Mouse (Mus musculus): ENCODE measurements at regions not wholly inside any gene's neighbourhood (a gene's known extent, or its start where the extent isn't known, plus 50 kb on each side); places are given as distances from the start of the nearest gene placed in this dataset.
A peak's percentile ranks its signal among the peaks of the same experiment; 100 is the strongest.
"Not testable (repeated sequence)": the region's sequence is repeated elsewhere in the genome, so short reads cannot be mapped to it uniquely, and the experiment has no call there.

DNA sequence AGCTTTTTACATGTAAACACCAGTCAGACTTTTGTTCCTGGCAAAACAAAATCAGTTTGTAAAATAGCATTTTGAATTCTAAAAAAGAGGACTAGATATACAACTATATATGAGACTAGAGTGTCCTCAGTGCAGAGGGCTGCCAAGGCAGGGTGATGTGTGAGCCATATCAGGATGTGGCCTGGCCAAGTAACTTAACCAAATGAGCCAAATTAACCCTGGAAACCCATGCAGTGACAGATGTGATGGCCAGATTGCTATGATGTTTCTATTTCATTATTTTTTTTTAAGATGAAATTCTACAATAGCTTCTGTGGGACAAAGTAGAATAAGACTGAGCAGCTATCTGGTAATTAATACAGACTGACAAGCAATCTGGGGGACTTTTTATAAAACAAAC is 181.8 kb downstream of the Nova1 start:
- Histone ChIP-seq H3K9me3 (no peaks in the 10 kb centered on the region), H3K4me1 (replicated peaks) (peaks cover 28% of the 10 kb centered on the region)
- ATAC-seq = no peak

GRCm38 (mm10) chr12:46635125-46635772 is 183.5 kb downstream of the Nova1 start:
- Histone ChIP-seq H3K9ac (replicated peaks) (no peak overlapping the region), H3K27me3 (no peaks in the 10 kb centered on the region), H3K9me3 (no peaks in the 10 kb centered on the region), H3K27ac (peak overlapping the region; percentile 51), H3K4me1 (replicated peaks) (peaks cover 28% of the 10 kb centered on the region), H3K4me2 (replicated peaks) (no peak overlapping the region), H3K36me3 (no peaks in the 10 kb centered on the region), H3K4me3 (replicated peaks) (no peak overlapping the region)
- ATAC-seq = peak; percentile 91
- WGBS = 6% methylated on average over 6 of the region's 6 CpGs

More for the DNA sequence above, 181.8 kb downstream of the Nova1 start:
- Histone ChIP-seq H3K4me2 (replicated peaks) (no peak overlapping the region), H3K9ac (replicated peaks) (no peak overlapping the region), H3K4me3 (replicated peaks) (no peak overlapping the region), H3K27ac (no peak overlapping the region; the same call in 1 of the 2 replicates), H3K36me3 (no peaks in the 10 kb centered on the region), H3K27me3 (no peaks in the 10 kb centered on the region)

DNA sequence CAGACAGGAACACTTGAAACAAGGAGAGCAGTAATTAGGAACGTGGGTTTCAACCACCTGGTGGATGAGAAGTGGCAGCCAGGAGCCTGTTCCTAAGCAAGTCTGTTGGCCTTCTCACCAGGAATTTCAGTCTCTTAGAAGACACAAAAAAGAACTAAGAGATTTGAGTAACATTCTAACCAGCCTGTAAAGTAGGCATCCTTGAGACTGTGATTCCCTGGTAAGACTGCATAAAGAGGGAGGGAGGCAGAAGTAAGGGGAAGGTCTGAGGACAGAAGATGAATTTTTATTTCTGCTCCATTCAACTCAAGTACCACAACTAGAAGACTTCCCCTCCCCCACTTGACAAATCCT is 184.0 kb downstream of the Nova1 start:
- WGBS = 32% methylated on average over 1 of the region's 1 CpGs
- H3K9ac ChIP-seq (replicated peaks) = no peak overlapping the region
- H3K27me3 ChIP-seq = no peaks in the 10 kb centered on the region
- no peaks in the 10 kb centered on the region for H3K36me3 ChIP-seq
- no peak overlapping the region for H3K4me2 ChIP-seq (replicated peaks)
- ATAC-seq = no peak; the same call in 1 of the 2 replicates
- H3K4me3 ChIP-seq (replicated peaks) = no peak overlapping the region
- H3K9me3 ChIP-seq = no peaks in the 10 kb centered on the region
- H3K4me1 ChIP-seq (replicated peaks) = peaks cover 28% of the 10 kb centered on the region
- peak overlapping the region; percentile 74 for H3K27ac ChIP-seq

GRCm38 (mm10) chr12:46632384-46632783 is 186.3 kb downstream of the Nova1 start:
- not testable (repeated sequence) for H3K36me3 ChIP-seq; H3K9ac ChIP-seq (replicated peaks); H3K9me3 ChIP-seq; H3K4me2 ChIP-seq (replicated peaks); H3K27me3 ChIP-seq; ATAC-seq; H3K4me3 ChIP-seq (replicated peaks); H3K27ac ChIP-seq
- peaks cover 26% of the 10 kb centered on the region for H3K4me1 ChIP-seq (replicated peaks)

DNA sequence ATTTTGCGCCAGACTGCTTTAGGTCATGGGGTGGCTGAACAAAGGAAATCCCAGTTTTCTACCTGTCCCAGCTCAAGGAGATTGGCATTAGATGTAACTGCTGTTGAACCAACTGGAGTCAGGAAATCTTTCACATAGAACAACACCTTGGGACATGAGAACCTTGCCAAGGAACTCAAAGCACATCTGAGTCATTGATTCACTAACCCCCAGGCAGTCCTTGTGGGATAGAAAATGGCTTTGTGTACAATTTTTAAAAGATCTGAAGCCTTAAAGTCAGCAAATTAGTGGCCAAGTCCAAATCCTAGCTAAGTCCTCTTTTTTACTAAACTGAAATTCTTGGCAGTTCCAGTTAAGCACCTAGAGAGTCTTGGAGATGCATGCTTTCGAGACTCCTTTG is 191.4 kb downstream of the Nova1 start:
- 91% methylated on average over 2 of the region's 2 CpGs for WGBS
- no peak overlapping the region for H3K27ac ChIP-seq
- H3K36me3 ChIP-seq = no peaks in the 10 kb centered on the region
- no peaks in the 10 kb centered on the region for H3K9me3 ChIP-seq
- H3K4me1 ChIP-seq (replicated peaks) = no peaks in the 10 kb centered on the region
- no peak overlapping the region for H3K9ac ChIP-seq (replicated peaks)
- ATAC-seq = no peak
- no peak overlapping the region for H3K4me3 ChIP-seq (replicated peaks)
- H3K4me2 ChIP-seq (replicated peaks) = no peak overlapping the region
- no peaks in the 10 kb centered on the region for H3K27me3 ChIP-seq

DNA sequence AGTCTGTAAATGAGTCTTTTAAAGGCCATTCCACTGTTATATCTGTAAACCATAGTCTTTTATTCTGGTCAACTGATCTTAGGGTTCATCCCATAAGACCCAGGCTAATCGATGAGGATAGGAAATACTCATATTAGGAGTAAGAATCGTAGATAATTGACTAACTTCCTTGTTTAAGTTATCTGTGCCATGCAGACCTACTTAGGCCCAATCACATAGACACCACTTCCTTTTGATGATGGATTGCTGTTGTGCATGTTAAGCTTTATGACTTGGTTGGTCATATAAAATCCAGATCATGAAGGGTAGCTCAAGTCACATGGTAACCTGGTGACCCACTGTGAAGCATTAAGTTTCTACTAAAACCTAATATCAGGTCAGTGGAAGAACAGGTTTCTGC is 207.3 kb downstream of the Nova1 start:
- WGBS = 94% methylated on average over 2 of the region's 2 CpGs
- H3K4me1 ChIP-seq (replicated peaks) = peaks cover 20% of the 10 kb centered on the region
- H3K4me2 ChIP-seq (replicated peaks) = no peak overlapping the region

GRCm38 (mm10) chr12:46609580-46610311 is 209.0 kb downstream of the Nova1 start:
- Histone ChIP-seq H3K36me3 (no peaks in the 10 kb centered on the region), H3K4me2 (replicated peaks) (no peak overlapping the region), H3K4me3 (replicated peaks) (no peak overlapping the region), H3K9me3 (no peaks in the 10 kb centered on the region), H3K27me3 (no peaks in the 10 kb centered on the region), H3K9ac (replicated peaks) (no peak overlapping the region), H3K27ac (peak overlapping the region; percentile 25; the same call in 1 of the 2 replicates), H3K4me1 (replicated peaks) (peaks cover 20% of the 10 kb centered on the region)
- ATAC-seq = peak; percentile 91
- WGBS = 21% methylated on average over 12 of the region's 12 CpGs

More for the DNA sequence above, 207.3 kb downstream of the Nova1 start:
- Histone ChIP-seq H3K4me3 (replicated peaks) (no peak overlapping the region), H3K36me3 (no peaks in the 10 kb centered on the region), H3K27ac (no peak overlapping the region), H3K9me3 (no peaks in the 10 kb centered on the region), H3K9ac (replicated peaks) (no peak overlapping the region), H3K27me3 (no peaks in the 10 kb centered on the region)
- no peak for ATAC-seq

DNA sequence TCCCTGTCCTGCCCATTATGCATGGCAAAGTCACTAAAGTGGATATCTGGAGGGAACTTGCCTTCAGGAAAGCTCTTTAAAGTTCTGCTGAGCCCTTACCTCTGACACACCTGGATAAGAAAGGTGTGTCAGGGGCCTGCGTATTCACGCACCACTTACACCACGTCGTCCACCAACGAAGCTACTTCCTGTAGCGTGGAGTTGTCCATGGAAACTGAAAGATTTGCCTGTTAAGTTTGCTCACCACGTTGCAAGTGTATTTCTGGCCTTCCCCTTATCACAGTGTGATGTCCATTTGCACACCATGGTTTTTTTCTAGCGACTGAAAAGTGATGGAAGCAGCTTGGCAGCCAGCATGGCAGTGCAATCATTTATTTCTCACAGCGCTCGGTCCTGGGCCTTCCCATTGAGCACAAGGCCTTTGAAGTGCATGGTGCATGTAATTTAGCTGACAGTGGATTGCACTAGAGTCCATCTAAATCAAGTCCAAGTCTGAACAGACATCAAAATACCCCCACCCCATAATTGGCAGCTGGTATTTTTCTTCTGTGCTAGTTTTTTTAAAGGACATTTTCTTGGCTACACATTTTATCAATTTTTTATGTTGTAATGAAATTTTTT is 210.3 kb downstream of the Nova1 start:
- H3K4me2 ChIP-seq (replicated peaks) = no peak overlapping the region
- H3K4me3 ChIP-seq (replicated peaks) = no peak overlapping the region
- 42% methylated on average over 10 of the region's 10 CpGs for WGBS
- no peak overlapping the region for H3K9ac ChIP-seq (replicated peaks)
- peak overlapping the region; percentile 9; the same call in 1 of the 2 replicates for H3K27ac ChIP-seq
- ATAC-seq = peak; percentile 87
- no peaks in the 10 kb centered on the region for H3K27me3 ChIP-seq
- H3K4me1 ChIP-seq (replicated peaks) = peaks cover 20% of the 10 kb centered on the region
- H3K9me3 ChIP-seq = no peaks in the 10 kb centered on the region
- no peaks in the 10 kb centered on the region for H3K36me3 ChIP-seq

- Histone ChIP-seq H3K9me3 (no peaks in the 10 kb centered on the region), H3K4me3 (replicated peaks) (no peak overlapping the region), H3K4me2 (replicated peaks) (no peak overlapping the region), H3K4me1 (replicated peaks) (peaks cover 9% of the 10 kb centered on the region), H3K36me3 (no peaks in the 10 kb centered on the region), H3K27me3 (no peaks in the 10 kb centered on the region), H3K27ac (no peak overlapping the region), H3K9ac (replicated peaks) (no peak overlapping the region)
- ATAC-seq = peak; percentile 53; the same call in 1 of the 2 replicates
- WGBS = 9% methylated on average over 4 of the region's 4 CpGs
Observed at GRCm38 (mm10) chr12:46597200-46597599, 221.5 kb downstream of the Nova1 start.

DNA sequence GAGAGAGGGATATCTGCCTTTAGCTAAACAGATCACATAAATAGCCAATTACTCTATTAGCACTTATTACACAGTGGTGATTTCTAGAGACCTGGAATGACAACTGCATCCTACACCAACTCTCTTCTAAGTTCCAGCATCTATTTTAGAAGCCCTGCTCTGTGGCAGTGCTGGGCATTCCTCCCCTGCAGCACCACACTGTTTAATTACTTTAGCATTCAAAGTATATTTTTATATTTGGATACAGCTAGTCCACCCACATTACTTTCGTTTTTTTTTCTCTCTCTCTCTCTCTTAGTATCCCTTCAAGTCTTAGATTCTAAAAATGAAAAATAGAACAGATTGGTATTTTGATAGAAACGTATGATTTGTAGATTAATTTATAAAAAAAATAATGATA is 250.1 kb downstream of the Nova1 start:
- Histone ChIP-seq H3K27ac (no peak overlapping the region), H3K36me3 (no peaks in the 10 kb centered on the region), H3K9me3 (no peaks in the 10 kb centered on the region), H3K4me1 (replicated peaks) (peaks cover 8% of the 10 kb centered on the region), H3K4me2 (replicated peaks) (no peak overlapping the region), H3K4me3 (replicated peaks) (no peak overlapping the region), H3K9ac (replicated peaks) (no peak overlapping the region), H3K27me3 (no peaks in the 10 kb centered on the region)
- ATAC-seq = no peak
- WGBS = 86% methylated on average over 2 of the region's 2 CpGs

DNA sequence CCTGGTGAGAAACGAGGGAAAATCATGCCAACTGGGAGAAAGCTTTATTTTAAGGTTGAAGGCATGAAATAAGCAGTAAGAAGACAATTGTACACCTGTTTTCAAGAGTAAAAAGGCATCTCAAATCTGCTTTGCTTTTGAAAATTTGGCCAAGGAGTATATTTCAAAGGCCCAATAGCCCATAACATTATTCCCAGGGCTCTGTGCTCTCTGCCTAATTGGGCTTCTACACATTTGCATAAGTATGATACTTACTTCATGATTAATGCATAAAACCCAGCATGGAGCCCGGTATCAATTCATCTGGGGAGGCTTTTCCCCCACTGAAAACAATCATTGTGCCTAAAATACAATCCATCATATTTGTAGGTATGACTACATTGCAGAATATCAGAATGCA is 252.4 kb downstream of the Nova1 start:
- ATAC-seq = no peak

GRCm38 (mm10) chr12:46520942-46521341 is 297.8 kb downstream of the Nova1 start:
- Histone ChIP-seq H3K4me2 (replicated peaks) (no peak overlapping the region), H3K4me1 (replicated peaks) (0 out of 2 replicates have a peak, but pooled peaks cover 4% of the 10 kb centered on the region), H3K36me3 (no peaks in the 10 kb centered on the region), H3K9ac (replicated peaks) (no peak overlapping the region), H3K9me3 (0 out of 2 replicates have a peak, but pooled peaks cover 3% of the 10 kb centered on the region), H3K27ac (no peak overlapping the region), H3K4me3 (replicated peaks) (no peak overlapping the region), H3K27me3 (no peaks in the 10 kb centered on the region)
- ATAC-seq = no peak
- WGBS = 28% methylated on average over 3 of the region's 3 CpGs

More for the DNA sequence above, 252.4 kb downstream of the Nova1 start:
- Histone ChIP-seq H3K36me3 (no peaks in the 10 kb centered on the region), H3K4me3 (replicated peaks) (no peak overlapping the region), H3K9ac (replicated peaks) (no peak overlapping the region), H3K4me1 (replicated peaks) (peaks cover 8% of the 10 kb centered on the region), H3K4me2 (replicated peaks) (no peak overlapping the region), H3K27ac (no peak overlapping the region), H3K27me3 (no peaks in the 10 kb centered on the region), H3K9me3 (no peaks in the 10 kb centered on the region)
- WGBS = 34% methylated on average over 2 of the region's 2 CpGs
